Mouse (Mus musculus): ENCODE measurements around the gene Ttc34. TPM values are rescaled to one million over a fixed set of nuclear protein-coding genes. Genes with fewer than 3 reads are reported as not detected.
A peak's percentile ranks its signal among the peaks of the same experiment; 100 is the strongest.

Gene Ttc34
- polyA plus RNA-seq, 1 experiment from 2014 or later: 0.30 TPM

- no peak for TF ChIP-seq CTCF (IDR thresholded peaks at IDR 0.05; ENCODE audit: low read depth)
- Histone ChIP-seq H3K4me2 (ENCODE audit: low read length) (no peak overlapping the region), H3K27ac (no peak overlapping the region), H3K4me1 (replicated peaks; ENCODE audit: insufficient read depth, low read length) (no peaks in the 10 kb centered on the region; the same call in 1 of the 2 replicates), H3K9me3 (replicated peaks; ENCODE audit: low read length) (no peaks in the 10 kb centered on the region), H3K27me3 (ENCODE audit: insufficient read depth, low read length) (no peaks in the 10 kb centered on the region), H3K36me3 (ENCODE audit: insufficient read depth, low read length) (no peaks in the 10 kb centered on the region), H3K9ac (ENCODE audit: low read depth, low read length) (no peak overlapping the region), H3K4me3 (replicated peaks; ENCODE audit: low read depth, low read length) (no peak overlapping the region)
- DNase-seq (ENCODE audit: low spot score) (no peak), ATAC-seq (replicated peaks; ENCODE audit: low FRiP score, low read depth) (no peak)
- 89% methylated on average over 3 of the region's 3 CpGs for WGBS
Measured at GRCm38 (mm10) chr4:154863436-154863935, 26.2 kb downstream of the Ttc34 start.

DNA sequence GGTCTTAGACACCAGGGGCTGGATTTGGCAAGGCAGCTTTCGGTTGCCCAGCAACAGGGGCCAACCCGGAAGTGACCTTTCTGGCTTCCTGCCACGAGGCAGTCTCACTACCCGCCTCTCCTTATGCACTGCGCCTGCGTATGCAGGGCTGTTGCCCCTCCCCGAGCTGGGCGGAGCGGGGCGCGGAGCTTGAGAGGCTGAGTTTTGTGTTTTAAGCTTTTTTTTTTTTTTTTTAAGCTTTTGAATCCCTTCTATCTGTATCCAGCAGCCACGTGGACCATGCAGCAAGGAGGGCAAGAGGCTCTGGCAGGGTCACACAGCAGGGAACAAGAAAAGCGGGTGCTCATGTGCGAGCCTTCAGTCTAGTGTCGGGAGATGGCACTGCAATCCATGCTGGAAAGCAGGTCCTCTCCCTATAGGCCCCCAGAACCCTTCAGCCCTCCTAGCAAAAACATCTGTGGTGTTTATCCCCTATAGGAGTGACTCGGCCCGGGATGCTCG lies 27.1 kb downstream of the Ttc34 start:
- no peaks in the 10 kb centered on the region; the same call in 1 of the 2 replicates for H3K4me1 ChIP-seq (replicated peaks; ENCODE audit: insufficient read depth, low read length)
- H3K36me3 ChIP-seq (ENCODE audit: insufficient read depth, low read length): no peaks in the 10 kb centered on the region
- H3K9me3 ChIP-seq (replicated peaks; ENCODE audit: low read length): no peaks in the 10 kb centered on the region
- peak; percentile 95 for DNase-seq (ENCODE audit: low spot score)
- peak overlapping the region; percentile 54 for H3K9ac ChIP-seq (ENCODE audit: low read depth, low read length)
- TF ChIP-seq CTCF (IDR thresholded peaks at IDR 0.05; ENCODE audit: low read depth): peak; percentile 26; the same call in 1 of the 2 replicates
- under 1% methylated on average over 18 of the region's 18 CpGs for WGBS
- peak overlapping the region; percentile 33 for H3K4me3 ChIP-seq (replicated peaks; ENCODE audit: low read depth, low read length)
- H3K4me2 ChIP-seq (ENCODE audit: low read length): peak overlapping the region; percentile 63
- peak; percentile 91 for ATAC-seq (replicated peaks; ENCODE audit: low FRiP score, low read depth)
- no peaks in the 10 kb centered on the region for H3K27me3 ChIP-seq (ENCODE audit: insufficient read depth, low read length)
- H3K27ac ChIP-seq: peak overlapping the region; percentile 47; the same call in 1 of the 2 replicates

- ATAC-seq (replicated peaks; ENCODE audit: low FRiP score, low read depth) (no peak), DNase-seq (ENCODE audit: low spot score) (no peak)
- Histone ChIP-seq H3K27me3 (ENCODE audit: insufficient read depth, low read length) (no peaks in the 10 kb centered on the region), H3K4me2 (ENCODE audit: low read length) (peak overlapping the region; percentile 63), H3K9me3 (replicated peaks; ENCODE audit: low read length) (no peaks in the 10 kb centered on the region), H3K4me3 (replicated peaks; ENCODE audit: low read depth, low read length) (no peak overlapping the region; the same call in 1 of the 2 replicates), H3K9ac (ENCODE audit: low read depth, low read length) (peak overlapping the region; percentile 54; the same call in 1 of the 2 replicates), H3K36me3 (ENCODE audit: insufficient read depth, low read length) (no peaks in the 10 kb centered on the region), H3K27ac (no peak overlapping the region), H3K4me1 (replicated peaks; ENCODE audit: insufficient read depth, low read length) (no peaks in the 10 kb centered on the region; the same call in 1 of the 2 replicates)
- 80% methylated on average over 18 of the region's 18 CpGs for WGBS
- no peak for TF ChIP-seq CTCF (IDR thresholded peaks at IDR 0.05; ENCODE audit: low read depth)
Measured at GRCm38 (mm10) chr4:154864961-154865760, 27.9 kb downstream of the Ttc34 start.

- DNase-seq (ENCODE audit: low spot score) (no peak), ATAC-seq (replicated peaks; ENCODE audit: low FRiP score, low read depth) (no peak)
- WGBS: 86% methylated on average over 5 of the region's 5 CpGs
- Histone ChIP-seq H3K9ac (ENCODE audit: low read depth, low read length) (no peak overlapping the region), H3K4me3 (replicated peaks; ENCODE audit: low read depth, low read length) (no peak overlapping the region), H3K27me3 (ENCODE audit: insufficient read depth, low read length) (no peaks in the 10 kb centered on the region), H3K4me2 (ENCODE audit: low read length) (no peak overlapping the region), H3K9me3 (replicated peaks; ENCODE audit: low read length) (no peaks in the 10 kb centered on the region), H3K27ac (no peak overlapping the region), H3K36me3 (ENCODE audit: insufficient read depth, low read length) (no peaks in the 10 kb centered on the region), H3K4me1 (replicated peaks; ENCODE audit: insufficient read depth, low read length) (no peaks in the 10 kb centered on the region; the same call in 1 of the 2 replicates)
- no peak for TF ChIP-seq CTCF (IDR thresholded peaks at IDR 0.05; ENCODE audit: low read depth)
Measured at GRCm38 (mm10) chr4:154866391-154866790, 29.1 kb downstream of the Ttc34 start.

DNA sequence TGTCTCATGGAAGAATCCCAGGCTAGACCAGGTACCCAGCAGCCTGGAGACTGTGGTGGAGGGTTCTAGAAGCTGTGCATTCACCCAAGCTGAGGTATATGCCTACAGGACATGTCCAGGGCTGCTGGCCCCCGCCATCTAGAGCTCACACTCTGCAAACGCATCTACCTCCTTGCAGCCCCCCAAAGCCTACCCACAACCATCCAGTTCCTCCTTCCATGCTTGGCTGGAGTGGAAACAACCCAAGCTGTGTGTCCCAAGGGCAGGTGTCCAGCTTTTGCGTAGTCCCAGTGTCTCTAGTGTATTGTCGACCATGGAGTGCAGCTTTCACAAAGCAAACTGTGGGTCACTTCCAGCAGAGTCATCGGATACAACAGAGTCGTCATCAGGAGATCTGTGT lies 30.0 kb downstream of the Ttc34 start:
- no peak overlapping the region for H3K27ac ChIP-seq
- no peak overlapping the region for H3K4me2 ChIP-seq (ENCODE audit: low read length)
- no peak for ATAC-seq (replicated peaks; ENCODE audit: low FRiP score, low read depth)
- H3K9me3 ChIP-seq (replicated peaks; ENCODE audit: low read length): no peaks in the 10 kb centered on the region
- H3K27me3 ChIP-seq (ENCODE audit: insufficient read depth, low read length): no peaks in the 10 kb centered on the region
- no peak for TF ChIP-seq CTCF (IDR thresholded peaks at IDR 0.05; ENCODE audit: low read depth)
- WGBS: 86% methylated on average over 6 of the region's 6 CpGs
- DNase-seq (ENCODE audit: low spot score): no peak
- no peaks in the 10 kb centered on the region for H3K36me3 ChIP-seq (ENCODE audit: insufficient read depth, low read length)
- no peak overlapping the region for H3K4me3 ChIP-seq (replicated peaks; ENCODE audit: low read depth, low read length)
- H3K9ac ChIP-seq (ENCODE audit: low read depth, low read length): no peak overlapping the region
- no peaks in the 10 kb centered on the region; the same call in 1 of the 2 replicates for H3K4me1 ChIP-seq (replicated peaks; ENCODE audit: insufficient read depth, low read length)

GRCm38 (mm10) chr4:154869440-154869839 lies 32.2 kb downstream of the Ttc34 start, which contains the start of gene Mmel1:
Gene Mmel1, plus strand, starts transcription at chr4:154869585.
- no peak for ATAC-seq (replicated peaks; ENCODE audit: low FRiP score, low read depth)
- H3K9me3 ChIP-seq (replicated peaks; ENCODE audit: low read length): no peaks in the 10 kb centered on the region
- no peaks in the 10 kb centered on the region for H3K27me3 ChIP-seq (ENCODE audit: insufficient read depth, low read length)
- H3K9ac ChIP-seq (ENCODE audit: low read depth, low read length): no peak within 1 kb of the TSS
- H3K4me1 ChIP-seq (replicated peaks; ENCODE audit: insufficient read depth, low read length): no peaks in the 10 kb centered on the region
- no peak within 1 kb of the TSS for H3K27ac ChIP-seq
- no peak within 1 kb of the TSS for H3K4me2 ChIP-seq (ENCODE audit: low read length)
- no peak for TF ChIP-seq CTCF (IDR thresholded peaks at IDR 0.05; ENCODE audit: low read depth)
- 88% methylated on average over 7 of the region's 7 CpGs for WGBS
- DNase-seq (ENCODE audit: low spot score): no peak
- no peak within 1 kb of the TSS for H3K4me3 ChIP-seq (replicated peaks; ENCODE audit: low read depth, low read length)
- H3K36me3 ChIP-seq (ENCODE audit: insufficient read depth, low read length): no peaks in the 10 kb centered on the region

All from kidney, postnatal 0 days (tissue).